Mouse (Mus musculus) stomach, embryonic 14.5 days (tissue): ENCODE data around the gene Camk1d. TPM values are rescaled to one million over a fixed set of nuclear protein-coding genes. Genes with fewer than 3 reads are reported as not detected.
"Not testable (repeated sequence)": the region's sequence is repeated elsewhere in the genome, so short reads cannot be mapped to it uniquely, and the experiment has no call there.

Source experiments
- ATAC-seq: fragments of 200-750 bp; cut with Nextera tagmentation; 2 replicates; pipeline ENCODE4 v1.8.0; 2017; ENCODE audit warnings: low read depth, moderate TSS enrichment; ENCODE audit not compliant: insufficient number of reproducible peaks, insufficient read depth, low FRiP score
- H3K27ac ChIP-seq: fragments of 300-500 bp; sonication (generic); 2 replicates; pipeline ENCODE4 v1.5.1; 2014; ENCODE audit warnings: mild to moderate bottlenecking, low read length, moderate library complexity, mixed read lengths
- H3K27me3 ChIP-seq: fragments of 300-500 bp; sonication (generic); 2 replicates; pipeline ENCODE4 v1.6.1; 2014; ENCODE audit warnings: low read length, control low read depth, mixed read lengths; ENCODE audit not compliant: control insufficient read depth, insufficient read depth
- H3K36me3 ChIP-seq: fragments of 300-500 bp; sonication (generic); 2 replicates; pipeline ENCODE4 v1.6.1; 2014; ENCODE audit warnings: mild to moderate bottlenecking, control low read depth, low read length, moderate library complexity, mixed read lengths; ENCODE audit not compliant: control insufficient read depth, insufficient read depth
- H3K4me1 ChIP-seq: fragments of 300-500 bp; sonication (generic); 2 replicates; pipeline ENCODE4 v1.6.1; 2014; ENCODE audit warnings: low read length, control low read depth, mixed read lengths; ENCODE audit not compliant: control insufficient read depth, insufficient read depth
- H3K4me2 ChIP-seq: fragments of 300-500 bp; sonication (generic); replicated peaks from 2 replicates; pipeline ENCODE4 v1.6.1; 2014; ENCODE audit warnings: low read depth, low read length, control low read depth
- H3K4me3 ChIP-seq: fragments of 300-500 bp; sonication (generic); 2 replicates; pipeline ENCODE4 v1.5.1; 2014; ENCODE audit warnings: low read depth, low read length, control low read depth
- H3K9ac ChIP-seq: fragments of 300-500 bp; sonication (generic); replicated peaks from 2 replicates; pipeline ENCODE4 v1.6.1; 2014; ENCODE audit warnings: low read depth, mild to moderate bottlenecking, control low read depth, low read length, moderate library complexity, mixed read lengths
- H3K9me3 ChIP-seq: fragments of 300-500 bp; sonication (generic); 2 replicates; pipeline ENCODE4 v1.6.1; 2016; ENCODE audit warnings: low read depth, low read length, control low read depth; ENCODE audit not compliant: control insufficient read depth
- WGBS: fragments of 180-500 bp; shearing (Covaris S2); extraction: QIAGEN DNeasy Blood & Tissue Kit; methylation state at CpG from one replicate; pipeline ENCODE4 v1.1.7; 2014; 5-methylcytosine and 5-hydroxymethylcytosine counted together
- polyA plus RNA-seq: library from polyadenylated mRNA; unstranded; fragments of >200 nt; fragmentation: Nextera tagmentation; extraction: Ambion mirVana; gene quantifications from 2 replicates; pipeline ENCODE4 v1.2.1, GENCODE M21; 2014

Gene Camk1d
- polyA plus RNA-seq, 1 experiment from 2014 or later, result 20.5 TPM

DNA sequence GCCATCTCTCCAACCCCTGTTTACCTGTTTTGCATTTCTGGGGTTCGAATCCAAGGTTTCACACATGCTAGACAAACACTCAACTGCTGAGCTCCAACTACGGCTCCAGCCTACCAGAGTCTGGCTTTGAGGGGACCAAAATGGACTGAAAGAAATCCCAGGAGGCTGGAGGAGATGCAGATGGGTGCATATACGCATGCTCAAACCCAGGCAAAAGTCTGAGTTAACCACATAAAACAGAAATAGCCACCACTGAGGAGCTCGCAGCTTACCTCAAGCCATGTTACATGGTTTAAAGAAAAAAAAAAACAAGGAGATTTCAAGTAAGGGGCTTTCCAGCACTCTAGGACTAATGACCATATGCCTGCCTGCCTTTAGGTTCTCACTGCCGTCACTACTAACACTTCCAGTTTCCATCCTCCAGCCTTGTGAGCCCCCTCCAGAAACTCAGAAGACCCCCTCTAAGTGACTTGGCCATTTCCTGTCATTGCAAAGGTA lies 162.5 kb downstream of the Camk1d start:
- H3K4me2 ChIP-seq, result no peak overlapping the region
- no peak overlapping the region for H3K27ac ChIP-seq
- WGBS, result 91% methylated on average over 5 of the region's 5 CpGs
- H3K4me1 ChIP-seq, result no peaks in the 10 kb centered on the region
- no peak overlapping the region for H3K4me3 ChIP-seq
- no peaks in the 10 kb centered on the region for H3K36me3 ChIP-seq
- H3K27me3 ChIP-seq, result no peaks in the 10 kb centered on the region
- H3K9ac ChIP-seq, result no peak overlapping the region
- no peak for ATAC-seq
- H3K9me3 ChIP-seq, result no peaks in the 10 kb centered on the region

DNA sequence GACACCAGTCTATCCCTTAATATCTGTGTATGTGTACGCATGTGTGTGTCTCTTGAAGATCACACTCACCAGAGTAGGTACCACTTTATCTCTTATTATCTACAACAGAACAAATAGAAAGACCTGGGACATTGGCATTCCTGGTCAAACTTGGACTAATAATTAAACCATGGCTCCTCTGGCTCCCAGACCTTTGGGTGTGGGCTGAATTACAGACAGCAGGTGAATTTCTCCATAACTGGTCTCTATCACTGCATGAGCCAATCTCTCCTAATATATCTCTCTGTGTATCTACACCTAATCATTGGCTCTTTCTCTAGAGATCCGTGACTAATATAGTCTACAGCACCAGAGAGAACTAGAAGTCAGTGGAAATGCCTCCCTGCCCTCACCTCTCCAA lies 165.0 kb downstream of the Camk1d start:
- no peak for ATAC-seq
- H3K36me3 ChIP-seq, result no peaks in the 10 kb centered on the region
- no peaks in the 10 kb centered on the region for H3K9me3 ChIP-seq
- H3K27me3 ChIP-seq, result no peaks in the 10 kb centered on the region
- no peak overlapping the region for H3K9ac ChIP-seq
- no peak overlapping the region for H3K27ac ChIP-seq
- 73% methylated on average over 2 of the region's 2 CpGs for WGBS
- no peak overlapping the region for H3K4me3 ChIP-seq
- no peaks in the 10 kb centered on the region for H3K4me1 ChIP-seq
- no peak overlapping the region for H3K4me2 ChIP-seq

DNA sequence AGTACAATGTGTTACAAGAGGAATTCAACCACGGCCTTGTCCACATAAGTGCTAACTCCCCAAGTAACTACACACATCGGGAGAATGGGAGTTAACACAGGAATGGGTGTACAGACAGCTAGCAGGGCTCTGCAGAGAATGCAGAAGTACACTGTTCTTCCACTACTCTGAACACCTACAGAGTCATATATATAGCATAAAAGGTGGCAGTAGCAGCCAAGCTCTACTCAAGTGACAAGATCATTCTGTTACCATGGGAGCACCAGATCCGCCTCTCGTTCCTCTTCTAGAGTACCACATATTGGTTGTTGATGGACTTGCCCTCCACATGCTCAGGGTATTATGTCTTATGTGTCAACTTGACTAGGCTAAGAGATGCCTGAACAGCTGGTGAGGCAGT lies 165.4 kb downstream of the Camk1d start:
- WGBS, result 93% methylated on average over 4 of the region's 4 CpGs
- no peak overlapping the region for H3K4me3 ChIP-seq
- ATAC-seq, result no peak

GRCm38 (mm10) chr2:5540870-5541269 lies 173.4 kb downstream of the Camk1d start:
- no peak overlapping the region for H3K27ac ChIP-seq
- no peaks in the 10 kb centered on the region for H3K4me1 ChIP-seq
- no peak overlapping the region for H3K4me3 ChIP-seq
- no peaks in the 10 kb centered on the region for H3K9me3 ChIP-seq
- no peak overlapping the region for H3K4me2 ChIP-seq
- no peaks in the 10 kb centered on the region for H3K27me3 ChIP-seq
- ATAC-seq, result no peak
- WGBS, result 67% methylated on average over 3 of the region's 3 CpGs
- no peaks in the 10 kb centered on the region for H3K36me3 ChIP-seq
- H3K9ac ChIP-seq, result no peak overlapping the region

More for the DNA sequence above, 165.4 kb downstream of the Camk1d start:
- Histone ChIP-seq H3K4me1 (no peaks in the 10 kb centered on the region), H3K27me3 (no peaks in the 10 kb centered on the region), H3K4me2 (no peak overlapping the region), H3K27ac (no peak overlapping the region), H3K9ac (no peak overlapping the region), H3K9me3 (no peaks in the 10 kb centered on the region), H3K36me3 (no peaks in the 10 kb centered on the region)

DNA sequence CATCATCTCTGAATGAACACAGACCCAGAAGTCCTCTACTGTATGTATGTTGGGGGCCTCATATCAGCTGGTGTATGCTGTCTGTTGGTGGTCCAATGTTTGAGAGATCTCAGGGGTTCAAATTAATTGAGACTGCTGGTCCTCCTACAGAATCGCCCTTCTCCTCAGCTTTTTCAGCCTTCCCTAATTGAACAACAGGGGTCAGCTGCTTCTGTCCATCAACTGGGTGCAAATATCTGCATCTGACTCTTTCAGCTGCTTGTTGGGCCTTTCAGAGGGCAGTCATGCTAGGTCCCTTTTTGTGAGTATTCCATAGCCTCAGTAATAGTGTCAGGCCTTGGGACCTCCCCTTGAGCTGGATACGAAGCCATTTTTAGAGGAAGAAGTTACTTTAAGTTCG lies 174.4 kb downstream of the Camk1d start:
- H3K27me3 ChIP-seq, H3K27ac ChIP-seq, ATAC-seq, H3K9ac ChIP-seq, H3K4me2 ChIP-seq, H3K4me3 ChIP-seq, H3K9me3 ChIP-seq, H3K4me1 ChIP-seq, H3K36me3 ChIP-seq: not testable (repeated sequence)
- 66% methylated on average over 3 of the region's 3 CpGs for WGBS

GRCm38 (mm10) chr2:5533868-5534267 lies 180.4 kb downstream of the Camk1d start:
- no peak overlapping the region for H3K4me3 ChIP-seq
- no peaks in the 10 kb centered on the region for H3K9me3 ChIP-seq
- H3K4me2 ChIP-seq, result no peak overlapping the region
- H3K36me3 ChIP-seq, result no peaks in the 10 kb centered on the region
- no peak overlapping the region for H3K9ac ChIP-seq
- WGBS, result 52% methylated on average over 2 of the region's 2 CpGs
- no peaks in the 10 kb centered on the region for H3K27me3 ChIP-seq
- no peak overlapping the region for H3K27ac ChIP-seq
- H3K4me1 ChIP-seq, result no peaks in the 10 kb centered on the region
- no peak for ATAC-seq

DNA sequence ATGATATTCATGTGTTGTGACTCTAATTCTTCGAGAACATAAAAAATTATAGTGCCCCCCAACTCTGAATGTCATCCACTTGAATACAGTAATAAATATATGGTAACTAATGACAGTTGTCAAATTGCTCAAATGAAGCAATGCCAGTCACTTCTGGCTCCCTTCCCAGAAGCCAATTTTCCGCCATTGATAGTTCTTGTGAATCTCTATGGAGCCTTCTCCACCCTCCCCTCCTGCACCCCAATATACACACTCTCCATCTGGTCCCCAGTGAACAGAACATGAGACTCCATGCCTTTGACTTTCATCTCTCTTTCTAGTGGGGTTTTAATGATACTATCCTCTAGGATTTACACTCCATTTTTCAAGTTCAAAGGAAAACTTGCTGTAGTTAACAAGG lies 184.3 kb downstream of the Camk1d start:
- Histone ChIP-seq H3K4me3 (no peak overlapping the region), H3K4me1 (no peaks in the 10 kb centered on the region), H3K9me3 (no peaks in the 10 kb centered on the region), H3K36me3 (no peaks in the 10 kb centered on the region), H3K9ac (no peak overlapping the region), H3K27ac (no peak overlapping the region), H3K27me3 (no peaks in the 10 kb centered on the region), H3K4me2 (no peak overlapping the region)
- 75% methylated on average over 2 of the region's 2 CpGs for WGBS
- no peak for ATAC-seq

- Histone ChIP-seq H3K4me1 (peaks cover 6% of the 10 kb centered on the region; the same call in 1 of the 2 replicates), H3K27ac (no peak overlapping the region), H3K27me3 (no peaks in the 10 kb centered on the region), H3K4me3 (no peak overlapping the region), H3K9me3 (no peaks in the 10 kb centered on the region; the same call in 1 of the 2 replicates), H3K9ac (no peak overlapping the region), H3K36me3 (no peaks in the 10 kb centered on the region), H3K4me2 (no peak overlapping the region)
- no peak for ATAC-seq
- 60% methylated on average over 8 of the region's 8 CpGs for WGBS
These were observed 195.1 kb downstream of the Camk1d start for GRCm38 (mm10) chr2:5519221-5519669.

GRCm38 (mm10) chr2:5515106-5515505 lies 199.2 kb downstream of the Camk1d start:
- Histone ChIP-seq H3K4me3 (no peak overlapping the region), H3K27me3 (no peaks in the 10 kb centered on the region), H3K36me3 (no peaks in the 10 kb centered on the region), H3K9ac (no peak overlapping the region), H3K4me2 (no peak overlapping the region), H3K4me1 (peaks cover 6% of the 10 kb centered on the region; the same call in 1 of the 2 replicates), H3K9me3 (no peaks in the 10 kb centered on the region; the same call in 1 of the 2 replicates), H3K27ac (no peak overlapping the region)
- ATAC-seq, result no peak
- 81% methylated on average over 2 of the region's 2 CpGs for WGBS
